Mouse (Mus musculus) urinary bladder, postnatal 36 days (tissue): ENCODE results near the gene Alb.

ENCODE experiments used
- DNase-seq, 2 experiments: peaks; one replicate each; pipeline ENCODE4 v3.0.0; 2022; ENCODE audit warnings: low spot score in 2 of 2, mixed read lengths in 1 of 2

Alb gene

DNA sequence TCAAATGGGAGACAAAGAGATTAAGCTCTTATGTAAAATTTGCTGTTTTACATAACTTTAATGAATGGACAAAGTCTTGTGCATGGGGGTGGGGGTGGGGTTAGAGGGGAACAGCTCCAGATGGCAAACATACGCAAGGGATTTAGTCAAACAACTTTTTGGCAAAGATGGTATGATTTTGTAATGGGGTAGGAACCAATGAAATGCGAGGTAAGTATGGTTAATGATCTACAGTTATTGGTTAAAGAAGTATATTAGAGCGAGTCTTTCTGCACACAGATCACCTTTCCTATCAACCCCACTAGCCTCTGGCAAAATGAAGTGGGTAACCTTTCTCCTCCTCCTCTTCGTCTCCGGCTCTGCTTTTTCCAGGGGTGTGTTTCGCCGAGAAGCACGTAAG, at the start of gene Alb:
Gene Alb (plus strand): TSS at position 279 of the 400 bp plus-strand sequence.
- DNase-seq = no peak

DNA sequence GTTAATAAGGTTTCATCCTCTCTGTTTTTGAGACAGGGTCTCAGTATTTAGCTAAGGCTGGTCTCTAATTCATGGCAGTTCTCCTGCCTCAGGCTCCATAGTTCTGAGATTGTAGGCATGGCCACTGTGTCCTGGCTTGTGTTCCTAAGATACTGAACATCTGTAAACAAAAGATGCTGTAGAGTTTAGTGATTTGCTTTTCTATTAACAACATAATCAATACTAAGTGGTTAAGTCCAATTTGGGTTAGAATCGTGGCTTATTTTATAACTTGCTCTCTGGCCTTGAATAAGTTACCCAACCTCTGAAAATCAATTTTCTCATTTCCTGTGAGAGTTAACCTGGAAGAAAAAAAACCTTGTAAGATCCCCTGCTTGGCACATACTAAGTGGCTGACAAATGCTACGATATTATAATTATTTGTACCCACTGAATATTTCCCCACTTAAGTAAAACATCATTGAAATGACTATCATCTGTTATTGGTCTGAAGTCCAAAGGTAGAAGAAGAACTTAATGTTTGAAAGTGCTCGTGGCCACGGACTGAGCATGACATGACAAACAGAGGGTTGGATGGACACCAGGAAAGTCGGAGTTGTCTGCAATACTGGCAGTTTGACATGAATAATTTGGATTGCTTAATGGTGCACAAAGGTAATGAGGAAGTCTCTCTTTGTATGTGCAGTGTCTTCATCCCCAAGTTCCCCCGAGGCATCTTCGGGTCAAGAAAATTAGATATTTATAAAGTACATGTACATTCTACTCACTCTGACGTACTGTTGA, 46.4 kb upstream of the Alb start:
- peak in 1 of 2 experiments; percentile 2 for DNase-seq

DNA sequence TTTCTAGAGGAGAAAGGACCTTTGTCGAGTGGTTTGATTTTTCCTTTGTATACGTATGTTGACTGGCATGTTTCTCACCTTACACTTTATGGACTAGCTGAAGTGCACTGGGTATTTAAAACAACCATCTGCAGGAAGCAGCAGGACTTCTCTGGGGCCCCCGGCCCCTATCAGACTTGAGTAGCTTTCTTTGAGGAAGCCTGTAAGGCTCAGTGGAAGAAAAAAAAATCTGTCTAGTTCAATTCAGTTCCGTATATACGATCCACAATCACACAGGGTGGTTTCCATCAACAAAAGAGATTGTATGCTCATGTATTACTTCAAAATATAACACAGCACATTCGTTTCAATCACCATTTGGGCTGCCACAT, 45.8 kb upstream of the Alb start:
- DNase-seq = no peak

DNA sequence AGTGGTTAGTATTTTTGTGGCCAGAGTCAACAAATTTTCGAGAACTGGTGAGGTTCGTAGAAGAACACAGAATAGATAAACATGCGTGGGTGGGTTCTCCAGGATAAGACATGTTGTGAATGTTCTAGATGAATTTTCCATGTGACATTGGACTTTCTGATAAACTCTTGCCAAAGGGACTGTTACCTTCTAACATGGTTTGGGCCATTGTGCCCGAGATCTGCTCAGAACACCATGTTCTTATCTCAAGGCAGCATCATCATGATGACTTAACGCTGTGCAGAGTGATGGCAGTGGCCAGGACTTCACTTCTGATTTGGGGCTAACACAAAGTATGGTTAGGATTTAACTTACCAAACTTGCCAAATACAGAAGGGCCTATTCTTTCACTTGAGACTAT, 36.1 kb upstream of the Alb start:
- DNase-seq = no peak

DNA sequence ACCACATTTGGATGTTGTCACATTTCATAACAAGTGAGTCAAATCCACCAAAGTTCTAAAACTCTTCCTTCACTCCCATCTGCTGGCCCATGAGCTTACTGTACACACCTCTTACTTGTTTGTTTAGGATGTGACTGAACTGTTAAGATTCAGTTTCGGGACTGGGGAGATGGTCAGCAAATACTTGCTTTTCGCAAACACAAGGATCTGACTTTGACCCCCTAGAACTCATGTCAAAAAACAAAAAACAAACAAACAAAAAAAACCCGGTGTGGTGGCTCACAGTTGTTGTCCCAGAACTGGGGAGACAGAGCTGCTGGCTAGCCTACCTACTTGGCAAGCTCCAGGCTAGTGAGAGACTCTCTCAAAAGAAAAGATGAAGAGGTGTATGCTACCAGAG, 35.5 kb upstream of the Alb start:
- DNase-seq = no peak

DNA sequence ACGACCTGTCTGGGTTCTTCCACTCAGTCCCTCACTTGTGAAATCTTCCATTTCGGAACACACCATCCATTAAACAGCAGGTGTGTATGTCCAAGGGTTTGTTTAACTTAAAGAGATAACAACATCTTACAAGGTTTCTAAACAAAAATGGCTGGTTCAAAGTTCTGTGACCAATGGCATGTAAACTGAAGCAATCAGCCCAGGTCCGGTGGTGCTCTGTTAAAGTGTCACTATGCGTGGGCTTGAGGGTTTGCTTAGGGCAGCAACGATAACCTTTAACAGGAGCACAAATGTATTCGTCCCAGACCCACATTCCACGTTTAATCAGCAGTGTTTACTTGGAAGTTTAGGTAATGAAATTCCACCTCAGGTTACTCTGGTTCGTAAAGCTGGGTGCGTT, 29.6 kb upstream of the Alb start:
- no peak for DNase-seq

DNA sequence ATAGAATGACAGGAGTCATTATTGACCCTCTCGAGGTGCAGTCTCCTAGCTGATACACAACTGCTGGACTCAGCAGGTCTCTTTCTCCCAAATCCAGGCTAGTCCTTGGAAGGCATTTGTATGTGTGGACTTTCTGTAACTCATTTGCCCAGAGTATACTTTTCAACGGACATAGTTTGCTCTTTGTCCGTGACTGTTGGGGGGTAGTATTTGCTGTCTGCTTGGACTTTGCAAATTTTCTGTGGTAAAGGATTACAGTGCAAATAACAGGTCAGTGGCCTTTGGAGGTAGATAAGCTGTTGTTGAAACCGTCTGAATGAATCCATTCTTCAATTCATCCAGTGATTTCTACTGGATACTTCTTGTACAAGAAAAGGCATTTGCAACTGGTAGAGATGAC, 21.5 kb upstream of the Alb start:
- DNase-seq = no peak

DNA sequence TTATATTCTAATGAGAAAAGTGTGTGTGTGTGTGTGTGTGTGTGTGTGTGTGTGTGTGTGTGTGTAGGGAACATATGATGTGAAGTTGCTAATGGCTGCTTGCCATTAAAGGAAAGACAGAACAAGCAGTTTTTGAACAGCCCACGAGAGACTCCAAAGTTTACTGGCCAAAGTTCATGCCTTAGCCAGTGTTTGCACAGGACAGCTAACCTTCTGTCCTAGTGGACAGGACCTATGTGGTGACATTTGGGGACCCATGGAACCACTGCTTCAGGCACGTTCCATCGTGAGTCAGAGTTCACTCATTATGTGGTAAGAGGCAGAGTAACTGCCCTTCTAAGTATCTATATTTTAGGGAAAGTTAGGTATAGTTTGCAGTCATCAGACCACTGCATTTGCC, 13.1 kb upstream of the Alb start:
- DNase-seq = no peak

DNA sequence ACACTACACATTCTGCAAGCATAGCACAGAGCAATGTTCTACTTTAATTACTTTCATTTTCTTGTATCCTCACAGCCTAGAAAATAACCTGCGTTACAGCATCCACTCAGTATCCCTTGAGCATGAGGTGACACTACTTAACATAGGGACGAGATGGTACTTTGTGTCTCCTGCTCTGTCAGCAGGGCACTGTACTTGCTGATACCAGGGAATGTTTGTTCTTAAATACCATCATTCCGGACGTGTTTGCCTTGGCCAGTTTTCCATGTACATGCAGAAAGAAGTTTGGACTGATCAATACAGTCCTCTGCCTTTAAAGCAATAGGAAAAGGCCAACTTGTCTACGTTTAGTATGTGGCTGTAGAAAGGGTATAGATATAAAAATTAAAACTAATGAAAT, 10.7 kb upstream of the Alb start:
- DNase-seq = no peak

DNA sequence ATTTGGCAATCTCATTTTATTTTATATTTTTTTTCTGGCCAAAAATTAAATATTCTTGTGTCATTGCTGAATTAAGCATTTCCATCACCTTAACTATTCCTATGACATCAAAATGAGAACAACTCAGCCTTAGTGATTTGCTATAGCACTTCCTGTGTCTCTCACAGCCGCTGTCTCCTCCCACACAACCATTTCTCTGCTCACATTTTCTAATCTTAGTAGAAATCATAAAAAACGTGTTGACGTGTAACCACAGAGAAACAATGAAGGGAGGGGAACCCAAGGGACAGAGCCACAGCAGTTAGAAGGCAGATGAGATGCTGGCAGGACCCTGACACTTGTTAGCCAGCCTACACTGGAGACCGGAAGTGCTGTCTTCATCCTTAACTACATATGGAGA, 8.0 kb upstream of the Alb start:
- DNase-seq = no peak

DNA sequence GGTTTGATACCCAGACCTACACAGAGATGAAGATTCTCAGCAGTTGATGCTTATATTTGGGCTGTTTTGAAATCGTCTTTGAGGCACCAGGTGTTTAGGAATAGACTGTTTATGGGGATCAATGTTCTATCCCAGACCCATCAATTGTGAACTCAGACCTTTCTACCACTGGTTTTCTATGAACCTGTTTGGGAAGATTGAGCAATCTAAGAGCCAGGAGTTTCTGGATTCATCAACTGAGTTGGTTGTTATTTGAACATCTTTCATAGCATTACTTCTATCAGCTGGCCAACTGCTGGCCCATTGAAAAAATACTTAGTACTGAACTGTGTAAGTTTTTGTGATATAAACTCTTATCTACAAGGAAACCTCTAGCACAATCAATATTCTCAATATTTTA, 3.5 kb upstream of the Alb start:
- DNase-seq = no peak

DNA sequence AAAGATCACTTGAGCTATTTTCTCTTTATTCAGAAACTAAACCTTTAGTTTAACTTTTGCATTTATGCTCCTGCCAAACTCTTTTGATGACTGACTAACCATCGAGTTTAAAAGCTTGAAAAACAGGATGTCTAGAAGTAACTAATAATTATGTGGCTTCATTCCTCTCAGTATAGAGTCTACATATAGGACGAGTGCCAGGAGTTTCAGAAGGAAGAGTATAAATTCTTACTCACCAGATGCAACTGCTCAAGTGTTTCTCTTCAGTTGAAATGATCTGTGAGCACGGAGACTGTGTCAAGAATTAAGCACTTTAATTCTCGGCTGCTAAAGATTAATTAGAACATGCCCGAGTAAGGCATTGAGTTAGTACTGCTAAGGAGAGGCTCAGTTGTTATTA, 2.0 kb upstream of the Alb start:
- DNase-seq = no peak

DNA sequence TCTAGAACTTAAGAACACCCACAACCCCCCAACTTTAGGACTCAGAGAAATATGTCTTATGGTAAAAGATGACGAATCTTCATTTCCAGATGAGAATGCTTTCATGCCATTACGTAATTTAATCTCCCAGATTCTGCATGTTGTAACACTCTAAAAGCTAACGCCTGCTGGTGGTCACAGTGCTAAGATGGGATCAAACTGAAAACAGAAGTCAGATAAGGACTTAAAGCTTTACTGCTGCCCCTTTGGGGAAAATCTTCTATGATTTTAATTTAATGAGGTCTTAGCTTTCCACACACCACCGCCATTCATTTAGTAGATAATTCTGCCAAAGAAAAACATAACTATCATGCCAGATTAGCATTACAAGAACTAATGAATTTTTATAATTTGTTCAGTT, 6.1 kb downstream of the Alb start:
- no peak for DNase-seq

DNA sequence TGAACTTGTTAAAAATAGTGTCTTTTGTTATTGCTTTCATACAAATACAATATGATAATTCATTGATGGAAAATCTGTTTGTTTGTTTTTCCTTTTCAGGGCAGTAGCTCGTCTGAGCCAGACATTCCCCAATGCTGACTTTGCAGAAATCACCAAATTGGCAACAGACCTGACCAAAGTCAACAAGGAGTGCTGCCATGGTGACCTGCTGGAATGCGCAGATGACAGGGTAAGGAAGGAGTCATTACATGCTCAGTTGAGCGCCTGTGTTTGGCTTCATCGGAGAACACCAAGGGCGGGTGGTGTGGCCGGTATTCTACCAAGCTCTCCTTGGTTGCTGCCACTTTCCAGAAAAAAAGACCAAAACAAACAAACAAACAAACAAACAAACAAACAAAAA, 6.5 kb downstream of the Alb start:
- peak in 1 of 2 experiments; percentile 2 for DNase-seq

DNA sequence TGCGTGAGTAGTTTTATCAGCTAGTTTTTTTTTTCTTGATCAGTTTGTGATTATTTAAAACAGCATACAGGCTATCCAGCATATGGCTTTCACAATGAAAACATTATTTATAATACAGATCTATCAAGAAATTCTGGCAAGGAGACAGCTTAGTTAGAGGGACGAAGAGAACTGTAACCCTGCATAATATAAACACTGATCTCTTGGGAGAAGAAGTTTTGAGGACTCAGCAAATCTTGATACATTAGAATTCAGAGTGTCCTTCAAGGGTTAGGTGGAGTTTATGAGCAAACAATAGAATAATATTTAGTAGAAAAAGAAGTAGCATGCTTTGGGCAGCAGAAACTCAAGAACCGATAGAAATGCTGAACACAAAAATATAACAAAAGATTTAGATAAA, 10.1 kb downstream of the Alb start:
- no peak for DNase-seq

DNA sequence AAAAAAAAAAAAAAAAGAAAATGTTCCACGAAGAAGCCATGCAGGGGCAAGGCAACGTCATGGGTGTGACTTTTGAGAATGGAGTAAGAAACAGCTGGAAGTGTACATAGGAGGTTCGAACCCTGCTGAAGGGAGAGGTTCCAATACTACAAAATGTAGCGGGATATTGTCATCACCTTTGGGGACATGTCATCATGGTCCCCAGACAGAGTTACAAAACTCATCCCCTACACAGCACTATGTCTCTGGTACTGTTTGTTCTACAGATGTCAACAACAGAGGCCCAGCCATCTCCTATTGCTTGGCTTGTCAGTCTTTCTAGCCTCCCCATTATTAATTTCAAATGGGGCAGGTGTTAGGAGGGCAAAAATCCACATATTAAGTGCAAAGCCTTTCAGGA, 13.2 kb downstream of the Alb start:
- DNase-seq = no peak

DNA sequence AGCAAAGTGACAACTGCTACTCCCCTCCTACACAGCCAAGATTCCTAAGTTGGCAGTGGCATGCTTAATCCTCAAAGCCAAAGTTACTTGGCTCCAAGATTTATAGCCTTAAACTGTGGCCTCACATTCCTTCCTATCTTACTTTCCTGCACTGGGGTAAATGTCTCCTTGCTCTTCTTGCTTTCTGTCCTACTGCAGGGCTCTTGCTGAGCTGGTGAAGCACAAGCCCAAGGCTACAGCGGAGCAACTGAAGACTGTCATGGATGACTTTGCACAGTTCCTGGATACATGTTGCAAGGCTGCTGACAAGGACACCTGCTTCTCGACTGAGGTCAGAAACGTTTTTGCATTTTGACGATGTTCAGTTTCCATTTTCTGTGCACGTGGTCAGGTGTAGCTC, 13.7 kb downstream of the Alb start:
- DNase-seq = no peak

DNA sequence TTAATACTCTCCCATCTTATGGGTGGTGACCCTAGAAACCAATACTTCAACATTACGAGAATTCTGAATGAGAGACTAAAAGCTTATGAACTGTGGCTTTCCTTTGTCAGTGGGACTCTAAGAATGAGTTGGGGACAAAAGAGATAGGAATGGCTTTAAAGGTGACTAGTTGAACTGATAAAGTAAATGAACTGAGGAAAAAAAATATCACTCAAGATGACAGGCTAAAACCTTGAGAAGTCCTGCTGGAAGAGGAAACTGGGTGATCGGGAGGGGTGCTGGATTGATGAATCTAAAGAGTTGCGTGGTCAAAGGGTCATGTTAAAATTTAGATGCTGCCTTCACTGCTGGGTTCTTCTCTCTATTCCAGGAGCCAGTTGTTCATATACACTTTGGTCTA, 16.0 kb downstream of the Alb start:
- DNase-seq = no peak

DNA sequence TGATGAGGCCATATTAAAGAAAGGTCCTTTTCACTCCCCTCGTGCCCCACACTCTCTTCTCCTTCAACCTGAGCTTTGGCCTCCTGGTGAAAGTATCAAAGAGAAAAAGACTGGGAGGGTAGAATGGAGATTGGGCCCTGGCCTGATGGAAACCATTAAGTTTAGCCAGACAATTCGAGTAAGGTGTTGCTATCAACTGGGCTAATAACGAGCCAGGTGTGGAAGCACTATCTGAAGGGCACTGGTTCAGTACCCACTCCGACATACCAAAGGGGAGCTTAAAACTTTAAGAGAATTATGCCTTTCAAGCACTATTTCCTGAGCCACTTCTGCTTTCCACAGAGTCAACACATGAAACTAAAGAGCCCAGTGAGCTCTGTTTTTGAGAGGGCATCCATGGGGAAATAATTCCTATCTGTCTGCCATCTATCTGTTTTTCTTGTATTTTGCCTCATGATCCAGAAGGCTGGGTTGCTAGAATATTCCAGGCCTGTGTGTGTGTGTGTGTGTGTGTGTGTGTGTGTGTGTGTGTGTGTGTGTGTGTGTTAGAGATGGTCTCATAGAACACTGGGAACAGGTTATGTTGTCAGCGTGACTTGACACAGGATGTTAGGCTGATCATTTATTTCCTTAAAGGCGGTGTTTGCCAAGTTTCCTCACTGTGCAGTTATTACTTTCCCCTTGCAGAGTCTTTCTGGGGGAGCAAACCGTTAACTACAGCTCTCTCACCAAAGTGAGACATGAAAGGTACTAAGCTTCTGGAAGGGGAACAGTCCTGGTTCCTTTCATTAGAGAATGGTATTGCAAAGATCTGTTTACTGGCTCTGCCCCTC, 16.8 kb downstream of the Alb start:
- DNase-seq = no peak

DNA sequence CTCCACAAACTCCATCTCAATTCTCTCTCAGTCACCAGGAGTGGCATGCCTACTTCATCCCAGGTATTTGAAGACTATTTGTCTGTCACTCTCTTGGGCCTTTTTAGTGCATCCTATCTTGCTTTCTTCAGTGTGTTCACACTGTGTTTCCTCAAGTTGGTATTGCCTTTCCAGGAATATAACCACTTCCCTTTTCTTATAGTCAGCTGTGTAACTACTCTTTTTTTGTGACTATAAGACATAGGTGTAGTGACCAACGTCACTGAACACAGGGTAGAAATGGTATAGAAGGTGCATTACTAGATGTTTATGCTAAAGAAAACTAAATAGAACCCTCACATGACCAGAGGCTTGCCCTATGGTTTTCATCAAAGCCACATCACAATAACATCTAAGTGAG, 18.2 kb downstream of the Alb start:
- no peak for DNase-seq

DNA sequence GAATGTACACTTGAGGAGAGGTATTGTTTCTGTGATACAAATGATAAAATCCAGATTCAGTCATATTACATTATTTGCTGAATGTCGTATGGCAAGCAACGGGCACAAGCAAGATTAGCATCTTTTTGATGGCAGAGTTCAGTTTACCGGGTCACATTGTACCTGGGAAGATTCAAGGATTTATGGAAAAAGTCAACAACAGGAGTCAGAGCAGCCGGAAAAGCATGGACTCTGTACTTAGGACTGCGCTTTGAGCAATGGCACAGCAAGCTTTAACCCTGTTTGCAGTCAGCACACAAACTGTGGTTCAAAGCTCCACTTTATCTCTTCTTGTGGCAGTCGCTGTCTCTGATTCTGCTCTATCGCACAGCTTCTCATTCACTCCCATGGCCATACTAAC, 24.9 kb downstream of the Alb start:
- no peak for DNase-seq

DNA sequence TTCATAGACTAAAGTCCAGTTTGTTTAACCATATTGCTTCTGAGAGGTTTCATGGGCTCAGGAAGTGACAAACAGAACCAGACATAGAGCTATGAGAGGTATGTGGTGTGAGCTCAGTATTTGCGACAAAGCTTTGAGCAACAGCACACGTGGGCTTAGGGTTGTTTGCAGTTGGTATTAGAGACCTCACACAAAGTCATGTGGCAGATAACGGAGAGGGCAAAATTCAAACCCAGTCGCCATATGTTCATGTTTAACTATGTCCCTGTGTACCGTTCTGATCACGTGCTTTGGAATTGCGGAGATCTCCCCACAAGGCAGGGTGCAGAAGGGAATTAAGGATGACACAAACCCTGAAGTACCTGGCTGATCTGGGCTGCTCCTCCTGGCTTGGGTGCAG, 27.6 kb downstream of the Alb start:
- no peak for DNase-seq

DNA sequence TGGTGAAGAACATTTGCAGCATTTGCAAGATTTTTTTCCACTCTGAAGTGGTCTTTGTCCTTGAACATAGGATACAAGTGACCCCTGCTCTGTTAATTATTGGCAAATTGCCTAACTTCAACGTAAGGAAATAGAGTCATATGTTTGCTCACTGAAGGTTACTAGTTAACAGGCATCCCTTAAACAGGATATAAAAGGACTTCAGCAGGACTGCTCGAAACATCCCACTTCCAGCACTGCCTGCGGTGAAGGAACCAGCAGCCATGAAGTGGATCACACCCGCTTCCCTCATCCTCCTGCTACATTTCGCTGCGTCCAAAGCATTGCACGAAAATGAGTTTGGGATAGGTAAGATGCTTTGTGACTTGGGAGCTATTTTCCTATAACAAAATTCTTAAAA, 29.8 kb downstream of the Alb start, which contains the start of gene Afp:
Gene Afp (plus strand): TSS at position 220 of the 400 bp plus-strand sequence.
- no peak for DNase-seq
